Mouse (Mus musculus): ENCODE measurements around the gene Gm10799. TPM values are rescaled to one million over a fixed set of nuclear protein-coding genes. Genes with fewer than 3 reads are reported as not detected.
"Not testable (repeated sequence)": the region's sequence is repeated elsewhere in the genome, so short reads cannot be mapped to it uniquely, and the experiment has no call there.

Gene Gm10799
- total RNA-seq (2014; rRNA removed) (not detected in 2 replicates), polyA plus RNA-seq (2015; fragmentation: Nextera tagmentation; extraction: Ambion mirVana) (not detected in 2 replicates)

DNA sequence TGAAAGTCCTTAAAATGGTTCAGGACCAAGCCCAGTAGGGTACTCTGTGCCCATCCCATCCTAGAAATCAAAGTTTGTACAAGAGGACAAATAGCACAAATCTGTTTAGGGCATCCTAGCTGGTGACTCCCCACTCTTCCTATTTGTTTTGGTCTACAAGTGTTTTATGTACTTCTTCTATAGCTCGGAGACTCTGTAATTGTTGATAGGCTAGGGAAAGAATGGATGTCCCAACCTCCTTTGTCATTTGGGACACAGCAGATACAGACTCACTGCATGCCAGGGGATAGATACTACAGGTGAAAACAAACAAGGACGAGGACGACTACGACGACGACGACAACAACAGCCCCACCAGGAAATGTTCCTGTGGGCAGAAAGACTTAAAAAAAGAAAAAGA is at the start of gene Gm10799:
Gene Gm10799 (minus strand): TSS at position 101 of the 400 bp plus-strand sequence.
- ATAC-seq; H3K4me1 ChIP-seq (ENCODE audit: insufficient read depth, low read length); H3K4me2 ChIP-seq (ENCODE audit: low read depth, low read length); H3K36me3 ChIP-seq (ENCODE audit: insufficient read depth, low read length); H3K4me3 ChIP-seq (ENCODE audit: low read length); H3K27ac ChIP-seq; DNase-seq (ENCODE audit: low spot score); H3K9ac ChIP-seq (replicated peaks; ENCODE audit: low read length); H3K9me3 ChIP-seq (ENCODE audit: low read length); H3K27me3 ChIP-seq (ENCODE audit: insufficient read depth, low read length): not testable (repeated sequence)
- 74% methylated on average over 7 of the region's 7 CpGs for WGBS

DNA sequence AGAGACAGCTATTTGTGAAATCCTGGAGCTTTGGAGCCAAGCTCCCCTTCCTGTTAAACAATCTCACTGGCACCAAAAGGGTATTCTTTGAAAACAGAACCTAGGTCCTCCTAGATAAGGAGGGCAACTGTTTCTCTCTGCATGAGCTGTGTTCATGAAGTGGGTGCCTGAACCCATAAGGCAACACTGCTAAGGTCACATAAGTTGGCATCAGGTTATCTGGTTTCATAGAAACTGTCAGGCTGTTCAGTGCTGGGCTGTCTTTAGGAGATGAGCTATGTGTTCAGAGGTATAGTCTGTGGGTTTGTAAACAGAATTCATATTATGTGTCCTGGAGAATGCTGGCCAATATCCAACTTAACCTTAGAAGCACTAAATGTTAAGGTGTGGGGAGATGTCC is 48.8 kb upstream of the Gm10799 start:
- not testable (repeated sequence) for ATAC-seq; H3K36me3 ChIP-seq (ENCODE audit: insufficient read depth, low read length); H3K9me3 ChIP-seq (ENCODE audit: low read length); H3K4me1 ChIP-seq (ENCODE audit: insufficient read depth, low read length); H3K4me2 ChIP-seq (ENCODE audit: low read depth, low read length); H3K4me3 ChIP-seq (ENCODE audit: low read length); DNase-seq (ENCODE audit: low spot score); H3K9ac ChIP-seq (replicated peaks; ENCODE audit: low read length); H3K27ac ChIP-seq; H3K27me3 ChIP-seq (ENCODE audit: insufficient read depth, low read length)

DNA sequence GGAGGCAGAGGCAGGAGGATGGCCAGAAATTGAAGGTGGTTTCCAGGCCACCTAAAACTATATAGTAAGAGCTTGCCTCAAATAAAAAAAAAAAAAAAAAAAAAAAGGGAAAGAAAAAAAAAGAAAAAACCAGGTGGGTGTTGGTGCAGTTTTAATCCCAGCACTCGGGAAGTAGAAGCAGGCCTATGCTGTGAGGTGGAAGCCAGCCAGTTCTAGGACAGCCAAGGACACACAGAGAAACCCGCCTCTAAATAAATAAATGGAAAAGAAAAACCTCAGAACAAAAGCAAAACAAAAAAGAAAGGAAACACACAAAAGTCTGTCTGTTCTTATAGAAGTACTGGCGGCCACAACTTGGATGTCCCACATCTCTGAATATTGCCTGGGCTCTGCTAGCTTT is 46.5 kb upstream of the Gm10799 start:
- H3K27me3 ChIP-seq (ENCODE audit: insufficient read depth, low read length) = no peaks in the 10 kb centered on the region
- no peak overlapping the region for H3K9ac ChIP-seq (replicated peaks; ENCODE audit: low read length)
- H3K4me3 ChIP-seq (ENCODE audit: low read length) = no peak overlapping the region
- H3K9me3 ChIP-seq (ENCODE audit: low read length) = no peaks in the 10 kb centered on the region
- no peak for TF ChIP-seq CTCF (IDR thresholded peaks at IDR 0.05; ENCODE audit: low read depth)
- no peak overlapping the region for H3K4me2 ChIP-seq (ENCODE audit: low read depth, low read length)
- ATAC-seq (no peak), DNase-seq (ENCODE audit: low spot score) (no peak)
- H3K4me1 ChIP-seq (ENCODE audit: insufficient read depth, low read length) = no peaks in the 10 kb centered on the region
- no peaks in the 10 kb centered on the region for H3K36me3 ChIP-seq (ENCODE audit: insufficient read depth, low read length)
- 66% methylated on average over 3 of the region's 3 CpGs for WGBS
- no peak overlapping the region for H3K27ac ChIP-seq

DNA sequence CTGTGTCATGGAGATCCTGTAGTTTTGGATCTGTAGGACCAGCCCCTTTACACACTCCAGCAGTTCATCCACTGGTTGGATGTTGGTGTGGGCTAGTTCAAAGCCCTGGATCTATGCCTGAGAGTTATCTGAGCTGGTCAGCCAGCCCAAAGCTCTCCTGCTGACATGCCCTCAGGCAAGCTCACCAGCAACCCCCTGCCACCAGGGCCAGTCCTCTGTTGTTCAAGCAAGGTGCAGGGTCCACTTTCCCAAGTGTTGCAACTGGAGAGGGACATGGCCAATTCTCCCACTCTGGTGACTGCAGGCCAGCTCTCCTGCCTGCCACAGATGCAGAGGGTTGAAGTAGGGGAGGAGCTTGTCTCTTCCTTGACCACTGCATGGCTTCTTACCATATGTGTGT is 45.2 kb upstream of the Gm10799 start:
- not testable (repeated sequence) for H3K9me3 ChIP-seq (ENCODE audit: low read length); H3K27me3 ChIP-seq (ENCODE audit: insufficient read depth, low read length); H3K9ac ChIP-seq (replicated peaks; ENCODE audit: low read length); H3K4me3 ChIP-seq (ENCODE audit: low read length); H3K4me2 ChIP-seq (ENCODE audit: low read depth, low read length); DNase-seq (ENCODE audit: low spot score); H3K36me3 ChIP-seq (ENCODE audit: insufficient read depth, low read length); H3K27ac ChIP-seq; H3K4me1 ChIP-seq (ENCODE audit: insufficient read depth, low read length); ATAC-seq

DNA sequence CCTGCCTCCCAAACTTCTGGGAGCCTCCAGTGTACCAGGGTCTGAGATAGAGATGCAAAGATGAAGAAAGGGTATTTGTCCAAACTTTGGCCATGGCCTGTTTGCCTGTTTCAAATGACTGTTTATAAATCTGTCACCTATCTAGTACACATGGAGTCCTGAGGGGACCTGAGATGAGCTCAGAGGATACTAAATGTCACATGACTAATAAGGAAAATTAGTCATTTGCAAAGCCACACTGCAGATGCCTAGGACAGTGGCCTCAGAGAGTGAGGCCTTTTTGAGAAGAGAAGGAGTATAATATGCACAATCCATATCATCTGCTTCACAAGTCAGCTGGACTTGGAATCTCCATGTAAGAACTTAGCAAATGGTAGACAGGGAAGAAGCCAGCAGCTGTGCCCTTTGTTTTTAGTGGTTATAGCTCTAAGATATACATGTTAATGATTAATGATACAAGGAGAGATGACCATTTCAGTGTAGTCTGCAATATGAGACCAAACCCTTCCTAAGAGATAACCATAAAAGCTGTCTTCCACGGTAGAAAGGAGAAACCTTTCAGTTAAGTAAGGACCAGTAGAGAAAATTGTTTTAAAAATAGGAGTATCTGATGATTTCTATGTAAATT is 42.9 kb upstream of the Gm10799 start:
- H3K9me3 ChIP-seq (ENCODE audit: low read length); H3K27me3 ChIP-seq (ENCODE audit: insufficient read depth, low read length); H3K4me1 ChIP-seq (ENCODE audit: insufficient read depth, low read length); H3K27ac ChIP-seq; H3K9ac ChIP-seq (replicated peaks; ENCODE audit: low read length); H3K4me3 ChIP-seq (ENCODE audit: low read length); H3K4me2 ChIP-seq (ENCODE audit: low read depth, low read length); ATAC-seq; H3K36me3 ChIP-seq (ENCODE audit: insufficient read depth, low read length); DNase-seq (ENCODE audit: low spot score): not testable (repeated sequence)
- no CpG with 5 or more reads among the region's 1 CpGs for WGBS

DNA sequence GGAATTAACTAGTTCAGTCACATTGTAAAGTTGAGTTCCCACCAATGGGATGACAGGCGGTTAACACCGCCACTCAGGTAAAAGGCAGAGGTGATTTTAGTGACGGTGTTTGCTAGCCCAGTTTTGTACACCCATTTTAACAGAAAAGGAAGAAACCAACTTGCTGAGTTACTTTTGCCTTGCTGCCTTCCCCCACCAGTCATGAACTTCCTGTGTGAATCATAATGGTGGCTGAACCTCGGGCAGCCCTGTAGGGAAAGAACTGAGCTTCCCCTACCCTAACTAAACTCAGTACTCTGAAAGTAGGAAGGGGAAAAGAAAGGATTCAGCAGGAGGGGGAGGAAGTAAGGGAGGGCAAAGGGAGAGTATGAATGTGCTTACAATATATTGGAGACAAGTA is 41.7 kb upstream of the Gm10799 start:
- TF ChIP-seq CTCF (IDR thresholded peaks at IDR 0.05; ENCODE audit: low read depth) = no peak
- 91% methylated on average over 4 of the region's 4 CpGs for WGBS
- Histone ChIP-seq H3K4me3 (ENCODE audit: low read length) (no peak overlapping the region), H3K27me3 (ENCODE audit: insufficient read depth, low read length) (no peaks in the 10 kb centered on the region), H3K4me1 (ENCODE audit: insufficient read depth, low read length) (no peaks in the 10 kb centered on the region), H3K9ac (replicated peaks; ENCODE audit: low read length) (no peak overlapping the region), H3K9me3 (ENCODE audit: low read length) (no peaks in the 10 kb centered on the region), H3K27ac (no peak overlapping the region), H3K4me2 (ENCODE audit: low read depth, low read length) (no peak overlapping the region), H3K36me3 (ENCODE audit: insufficient read depth, low read length) (no peaks in the 10 kb centered on the region)
- ATAC-seq = no peak
- no peak for DNase-seq (ENCODE audit: low spot score)

DNA sequence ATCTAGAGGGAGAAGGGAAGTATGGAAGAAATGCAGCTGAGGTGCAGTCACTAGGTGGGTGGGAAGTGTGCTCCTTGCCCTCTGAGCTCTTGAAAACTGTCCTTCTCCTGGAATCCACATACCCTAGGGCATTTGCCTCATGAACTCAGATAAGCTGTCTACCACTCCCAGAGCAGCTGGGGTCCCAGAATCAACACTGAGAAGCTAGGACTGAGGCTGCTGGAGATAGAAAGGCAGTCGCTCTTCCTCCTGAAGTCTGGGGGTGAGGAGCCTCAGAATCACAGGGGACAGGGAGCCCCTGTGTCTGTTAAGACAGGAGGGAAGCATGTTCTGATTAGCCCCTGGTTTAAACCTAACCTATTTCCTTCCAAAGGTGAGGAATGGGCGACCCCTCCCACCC is 41.2 kb upstream of the Gm10799 start:
- Histone ChIP-seq H3K9me3 (ENCODE audit: low read length) (no peaks in the 10 kb centered on the region), H3K4me3 (ENCODE audit: low read length) (no peak overlapping the region), H3K4me1 (ENCODE audit: insufficient read depth, low read length) (no peaks in the 10 kb centered on the region), H3K27ac (no peak overlapping the region), H3K27me3 (ENCODE audit: insufficient read depth, low read length) (no peaks in the 10 kb centered on the region), H3K4me2 (ENCODE audit: low read depth, low read length) (no peak overlapping the region), H3K9ac (replicated peaks; ENCODE audit: low read length) (no peak overlapping the region), H3K36me3 (ENCODE audit: insufficient read depth, low read length) (no peaks in the 10 kb centered on the region)
- no peak for DNase-seq (ENCODE audit: low spot score)
- no peak for ATAC-seq
- 73% methylated on average over 2 of the region's 2 CpGs for WGBS
- TF ChIP-seq CTCF (IDR thresholded peaks at IDR 0.05; ENCODE audit: low read depth) = no peak

DNA sequence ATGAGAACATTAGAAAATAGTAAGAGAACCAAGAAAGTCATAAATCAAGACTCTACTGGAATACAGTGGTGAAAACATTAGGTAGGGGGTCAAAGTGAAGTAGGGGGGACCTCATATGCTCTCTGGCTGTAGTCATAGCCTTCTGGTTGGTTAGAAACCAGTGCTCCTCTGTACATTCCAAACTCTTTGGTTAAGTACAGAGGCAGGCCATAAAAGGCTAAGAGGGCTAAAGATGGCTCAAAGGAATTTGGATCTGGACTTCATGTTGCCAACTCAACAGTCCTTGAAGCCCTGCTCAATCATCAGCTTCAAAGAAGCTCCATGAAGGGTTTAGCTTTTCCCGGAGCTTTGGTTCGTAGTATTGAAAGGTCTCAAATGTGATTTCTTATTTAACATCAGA is 40.7 kb upstream of the Gm10799 start:
- not testable (repeated sequence) for H3K4me1 ChIP-seq (ENCODE audit: insufficient read depth, low read length); H3K27ac ChIP-seq; H3K27me3 ChIP-seq (ENCODE audit: insufficient read depth, low read length); H3K36me3 ChIP-seq (ENCODE audit: insufficient read depth, low read length); H3K9me3 ChIP-seq (ENCODE audit: low read length); DNase-seq (ENCODE audit: low spot score); H3K9ac ChIP-seq (replicated peaks; ENCODE audit: low read length); H3K4me2 ChIP-seq (ENCODE audit: low read depth, low read length); ATAC-seq; H3K4me3 ChIP-seq (ENCODE audit: low read length)
- 93% methylated on average over 2 of the region's 2 CpGs for WGBS

All from hindbrain, postnatal 0 days (tissue).